In genomic region chr4:141108196-141108732, GRCm38 (mm10) we compare ENCODE assay signal across 18 mouse cellular contexts. TPM values are rescaled to one million over a fixed set of nuclear protein-coding genes. Genes with fewer than 3 reads are reported as not detected.
DNase-seq lines count a peak whose midpoint lies in the region; ATAC-seq and TF ChIP-seq lines count a peak whose summit lies in the region.
"Had no signal": no experiment of that assay in that cellular context is flagged by ENCODE, and none has a peak within 500 bp of the region (broad histone marks: within the 10 kb centered on the region; RNA-seq: fewer than 3 reads in every experiment).

No protein-coding gene starts in this region.

- no peak for DNase-seq in heart, adult 2 months
- peak; percentile 67 for DNase-seq in kidney, postnatal 0 days (ENCODE audit: low spot score)
- no peak for DNase-seq in kidney, adult 2 months
- peak; percentile 42 for DNase-seq in embryonic facial prominence, embryonic 10.5 days (ENCODE audit: low spot score)
- DNase-seq in hindbrain, postnatal 0 days (ENCODE audit: low spot score) = peak; percentile 46
- DNase-seq in liver = no peak
- no peak for DNase-seq in spleen, postnatal 10 days (ENCODE audit: low spot score in 2 of 2)
- DNase-seq: adrenal gland, postnatal 25 days; gastrocnemius, postnatal 14 days; lung, adult 2 months; right cerebral cortex, adult 18-20 months had no signal

- H3K9ac ChIP-seq in heart, embryonic 12.5 days = no peak overlapping the region
- no peak overlapping the region for H3K9ac ChIP-seq in heart, adult 2 months (ENCODE audit: low read depth, low read length)
- no peak overlapping the region for H3K9ac ChIP-seq in kidney, postnatal 0 days (ENCODE audit: low read depth, low read length)
- H3K9ac ChIP-seq in hindbrain, postnatal 0 days (replicated peaks; ENCODE audit: low read length) = no peak overlapping the region
- H3K9ac ChIP-seq: intestine, embryonic 15.5 days; neural tube, embryonic 12.5 days had no signal

- no peak for TF ChIP-seq POLR2A in heart, adult 2 months (IDR thresholded peaks at IDR 0.05; ENCODE audit: insufficient read depth, low read depth, low read length)
- TF ChIP-seq POLR2A in kidney, adult 2 months (IDR thresholded peaks at IDR 0.05; ENCODE audit: low read depth, low read length) = no peak

- 0 out of 2 replicates have a peak, but pooled peaks cover 4% of the 10 kb centered on the region for H3K9me3 ChIP-seq in heart, embryonic 12.5 days (replicated peaks)
- no peaks in the 10 kb centered on the region for H3K9me3 ChIP-seq in kidney, postnatal 0 days (replicated peaks; ENCODE audit: low read length)
- H3K9me3 ChIP-seq in embryonic facial prominence, embryonic 10.5 days = peaks cover 6% of the 10 kb centered on the region; the same call in 1 of the 2 replicates
- no peaks in the 10 kb centered on the region for H3K9me3 ChIP-seq in hindbrain, postnatal 0 days (ENCODE audit: low read length)
- H3K9me3 ChIP-seq: intestine, embryonic 15.5 days; neural tube, embryonic 12.5 days had no signal

- intact Hi-C loops in heart, adult 2 months (cut with DNase I) = no loop called here

- no peak for TF ChIP-seq EP300 in heart, adult 2 months (IDR thresholded peaks at IDR 0.05; ENCODE audit: insufficient read depth, low read depth, low read length)

- H3K36me3 ChIP-seq in heart, embryonic 12.5 days = peaks cover 33% of the 10 kb centered on the region
- no peaks in the 10 kb centered on the region for H3K36me3 ChIP-seq in heart, adult 2 months (ENCODE audit: control insufficient read depth, insufficient read depth, low read length)
- 0 out of 2 replicates have a peak, but pooled peaks cover 15% of the 10 kb centered on the region for H3K36me3 ChIP-seq in kidney, postnatal 0 days (ENCODE audit: insufficient read depth, low read length)
- H3K36me3 ChIP-seq in kidney, adult 2 months (ENCODE audit: control insufficient read depth, insufficient read depth, low read length) = no peaks in the 10 kb centered on the region
- peaks cover 39% of the 10 kb centered on the region for H3K36me3 ChIP-seq in embryonic facial prominence, embryonic 10.5 days (replicated peaks)
- peaks cover 3% of the 10 kb centered on the region; the same call in 1 of the 2 replicates for H3K36me3 ChIP-seq in hindbrain, postnatal 0 days (ENCODE audit: insufficient read depth, low read length)

- H3K4me1 ChIP-seq in heart, embryonic 12.5 days (replicated peaks) = peaks cover 15% of the 10 kb centered on the region
- no peaks in the 10 kb centered on the region for H3K4me1 ChIP-seq in heart, adult 2 months (ENCODE audit: control insufficient read depth, insufficient read depth, low read length)
- H3K4me1 ChIP-seq in kidney, postnatal 0 days (replicated peaks; ENCODE audit: insufficient read depth, low read length) = no peaks in the 10 kb centered on the region
- H3K4me1 ChIP-seq in kidney, adult 2 months (ENCODE audit: control insufficient read depth, insufficient read depth, low read length) = no peaks in the 10 kb centered on the region
- H3K4me1 ChIP-seq in embryonic facial prominence, embryonic 10.5 days = peaks cover 8% of the 10 kb centered on the region
- no peaks in the 10 kb centered on the region for H3K4me1 ChIP-seq in hindbrain, postnatal 0 days (ENCODE audit: insufficient read depth, low read length)
- H3K4me1 ChIP-seq: intestine, embryonic 15.5 days; neural tube, embryonic 12.5 days had no signal

- no peak overlapping the region for H3K4me3 ChIP-seq in heart, embryonic 12.5 days
- H3K4me3 ChIP-seq in heart, adult 2 months = no peak overlapping the region
- no peak overlapping the region for H3K4me3 ChIP-seq in kidney, postnatal 0 days (replicated peaks; ENCODE audit: low read depth, low read length)
- no peak overlapping the region for H3K4me3 ChIP-seq in kidney, adult 2 months (ENCODE audit: insufficient read depth, low read depth, low read length)
- no peak overlapping the region for H3K4me3 ChIP-seq in embryonic facial prominence, embryonic 10.5 days
- H3K4me3 ChIP-seq in hindbrain, postnatal 0 days (ENCODE audit: low read length) = no peak overlapping the region
- H3K4me3 ChIP-seq: intestine, embryonic 15.5 days; neural tube, embryonic 12.5 days had no signal

- 16% methylated on average over 10 of the region's 10 CpGs for WGBS in heart, embryonic 12.5 days
- WGBS in heart, adult 2 months = 17% methylated on average over 10 of the region's 10 CpGs
- 33% methylated on average over 10 of the region's 10 CpGs for WGBS in kidney, postnatal 0 days
- WGBS in kidney, adult 2 months = 41% methylated on average over 10 of the region's 10 CpGs
- 30% methylated on average over 10 of the region's 10 CpGs for WGBS in embryonic facial prominence, embryonic 10.5 days
- WGBS in hindbrain, postnatal 0 days = 33% methylated on average over 10 of the region's 10 CpGs

- H3K27me3 ChIP-seq in heart, embryonic 12.5 days (replicated peaks) = 0 out of 2 replicates have a peak, but pooled peaks cover 6% of the 10 kb centered on the region
- H3K27me3 ChIP-seq in heart, adult 2 months (ENCODE audit: control insufficient read depth, insufficient read depth, low read length) = no peaks in the 10 kb centered on the region
- no peaks in the 10 kb centered on the region for H3K27me3 ChIP-seq in kidney, postnatal 0 days (ENCODE audit: insufficient read depth, low read length)
- H3K27me3 ChIP-seq in kidney, adult 2 months (replicated peaks; ENCODE audit: control insufficient read depth, insufficient read depth, low read length) = no peaks in the 10 kb centered on the region
- H3K27me3 ChIP-seq in embryonic facial prominence, embryonic 10.5 days (replicated peaks; ENCODE audit: low read depth, poor library complexity, severe bottlenecking) = no peaks in the 10 kb centered on the region
- H3K27me3 ChIP-seq in hindbrain, postnatal 0 days (ENCODE audit: insufficient read depth, low read length) = no peaks in the 10 kb centered on the region
- H3K27me3 ChIP-seq: intestine, embryonic 15.5 days; neural tube, embryonic 12.5 days had no signal

- 0 out of 2 replicates have a peak, but pooled peaks have one; percentile 30 for ATAC-seq in heart, embryonic 12.5 days (ENCODE audit: insufficient number of reproducible peaks, low FRiP score)
- no peak for ATAC-seq in kidney, postnatal 0 days (replicated peaks; ENCODE audit: low FRiP score, low read depth)
- ATAC-seq in hindbrain, postnatal 0 days = no peak
- ATAC-seq: intestine, embryonic 15.5 days had no signal

- no peaks in the 10 kb centered on the region for H3K79me2 ChIP-seq in heart, adult 2 months (replicated peaks; ENCODE audit: control insufficient read depth, insufficient read depth, low read length)

- TF ChIP-seq CTCF in heart, adult 2 months (IDR thresholded peaks at IDR 0.05) = no peak
- no peak for TF ChIP-seq CTCF in kidney, postnatal 0 days (IDR thresholded peaks at IDR 0.05; ENCODE audit: low read depth)
- no peak for TF ChIP-seq CTCF in kidney, adult 2 months (conservative IDR thresholded peaks at IDR 0.05; ENCODE audit: insufficient read depth, insufficient read length, low read depth, low read length)
- no peak for TF ChIP-seq CTCF in hindbrain, postnatal 0 days (IDR thresholded peaks at IDR 0.05; ENCODE audit: low read depth)

- no peak overlapping the region for H3K4me2 ChIP-seq in heart, embryonic 12.5 days
- H3K4me2 ChIP-seq in kidney, postnatal 0 days (ENCODE audit: low read length) = no peak overlapping the region
- no peak overlapping the region for H3K4me2 ChIP-seq in hindbrain, postnatal 0 days (ENCODE audit: low read depth, low read length)
- H3K4me2 ChIP-seq: intestine, embryonic 15.5 days; midbrain, embryonic 11.5 days; neural tube, embryonic 12.5 days had no signal

- peak overlapping the region; percentile 56 for H3K27ac ChIP-seq in heart, embryonic 12.5 days (ENCODE audit: poor library complexity, severe bottlenecking)
- no peak overlapping the region for H3K27ac ChIP-seq in heart, adult 2 months
- no peak overlapping the region for H3K27ac ChIP-seq in kidney, postnatal 0 days
- H3K27ac ChIP-seq in kidney, adult 2 months (ENCODE audit: insufficient read depth, low read depth, low read length) = no peak overlapping the region
- H3K27ac ChIP-seq in embryonic facial prominence, embryonic 10.5 days (replicated peaks) = no peak overlapping the region
- no peak overlapping the region; the same call in 1 of the 2 replicates for H3K27ac ChIP-seq in hindbrain, postnatal 0 days
- H3K27ac ChIP-seq: intestine, embryonic 15.5 days; neural tube, embryonic 12.5 days had no signal

RNA-seq across cellular contexts. Expression of gene Spata21, which starts 20.1 kb away (rescaled TPM):
- polyA plus RNA-seq in heart, embryonic 12.5 days (2016; fragmentation: Nextera tagmentation; extraction: Ambion mirVana) = not detected in 2 replicates
- total RNA-seq in heart, adult 2 months (2021) = not detected
- 0.16 and 0.20 TPM in 2 replicates for polyA plus RNA-seq in heart, adult 2 months (2012; rRNA removed)
- 0.54 and 0.55 TPM in 2 replicates for polyA plus RNA-seq in kidney, postnatal 0 days (2015; fragmentation: Nextera tagmentation; extraction: Ambion mirVana)
- polyA plus RNA-seq in kidney, adult 2 months (2012; rRNA removed) = 0.03 and 0.26 TPM in 2 replicates
- 0.05 and 0.11 TPM in 2 replicates for polyA plus RNA-seq in embryonic facial prominence, embryonic 10.5 days (2016; fragmentation: Nextera tagmentation; extraction: Ambion mirVana)
- total RNA-seq in hindbrain, postnatal 0 days (2014; rRNA removed) = 0.37 and 0.90 TPM in 2 replicates
- 0.84 and 1.6 TPM in 2 replicates for polyA plus RNA-seq in hindbrain, postnatal 0 days (2015; fragmentation: Nextera tagmentation; extraction: Ambion mirVana)
- total RNA-seq: adrenal gland, postnatal 25 days; gastrocnemius, postnatal 14 days; MEL had no signal
- polyA plus RNA-seq: C2C12; intestine, embryonic 15.5 days; lung, adult 2 months; midbrain, embryonic 11.5 days; spleen, adult 2 months had no signal

RNA-seq across cellular contexts. Expression of gene Necap2, which starts 30.1 kb away (rescaled TPM):
- polyA plus RNA-seq in heart, embryonic 12.5 days (2016; fragmentation: Nextera tagmentation; extraction: Ambion mirVana) = 43.2 and 44.3 TPM in 2 replicates
- total RNA-seq in heart, adult 2 months (2021) = 10 to 100 TPM; 13.9 to 14.9 TPM
- polyA plus RNA-seq in heart, adult 2 months (2012; rRNA removed) = 21.2 and 24.5 TPM in 2 replicates
- polyA plus RNA-seq in kidney, postnatal 0 days (2015; fragmentation: Nextera tagmentation; extraction: Ambion mirVana) = 87.6 and 93.1 TPM in 2 replicates
- polyA plus RNA-seq in kidney, adult 2 months (2012; rRNA removed) = 60.3 and 64.9 TPM in 2 replicates
- polyA plus RNA-seq in embryonic facial prominence, embryonic 10.5 days (2016; fragmentation: Nextera tagmentation; extraction: Ambion mirVana) = 65.6 and 69.4 TPM in 2 replicates
- total RNA-seq in hindbrain, postnatal 0 days (2014; rRNA removed) = 52.5 and 67.5 TPM in 2 replicates
- 51.5 and 51.8 TPM in 2 replicates for polyA plus RNA-seq in hindbrain, postnatal 0 days (2015; fragmentation: Nextera tagmentation; extraction: Ambion mirVana)

RNA-seq across cellular contexts. Expression of gene Szrd1, which starts 31.3 kb away (rescaled TPM):
- polyA plus RNA-seq in heart, embryonic 12.5 days (2016; fragmentation: Nextera tagmentation; extraction: Ambion mirVana) = 32.9 and 33.4 TPM in 2 replicates
- total RNA-seq in heart, adult 2 months (2021) = 100 to 1,000 TPM in 1 of 2 experiments, 10 to 100 TPM in 1; 90.0 to 106 TPM
- 32.1 and 33.1 TPM in 2 replicates for polyA plus RNA-seq in heart, adult 2 months (2012; rRNA removed)
- 38.0 and 40.4 TPM in 2 replicates for polyA plus RNA-seq in kidney, postnatal 0 days (2015; fragmentation: Nextera tagmentation; extraction: Ambion mirVana)
- polyA plus RNA-seq in kidney, adult 2 months (2012; rRNA removed) = 59.3 and 60.3 TPM in 2 replicates
- 37.4 and 39.0 TPM in 2 replicates for polyA plus RNA-seq in embryonic facial prominence, embryonic 10.5 days (2016; fragmentation: Nextera tagmentation; extraction: Ambion mirVana)
- 58.7 and 68.8 TPM in 2 replicates for total RNA-seq in hindbrain, postnatal 0 days (2014; rRNA removed)
- 16.5 and 17.0 TPM in 2 replicates for polyA plus RNA-seq in hindbrain, postnatal 0 days (2015; fragmentation: Nextera tagmentation; extraction: Ambion mirVana)

RNA-seq across cellular contexts. Expression of gene Fbxo42, which starts 39.4 kb away (rescaled TPM):
- polyA plus RNA-seq in heart, embryonic 12.5 days (2016; fragmentation: Nextera tagmentation; extraction: Ambion mirVana) = 18.2 and 20.0 TPM in 2 replicates
- total RNA-seq in heart, adult 2 months (2021) = 10 to 100 TPM in 1 of 2 experiments, 1 to 10 TPM in 1; 9.0 to 11.3 TPM
- 7.6 and 11.9 TPM in 2 replicates for polyA plus RNA-seq in heart, adult 2 months (2012; rRNA removed)
- polyA plus RNA-seq in kidney, postnatal 0 days (2015; fragmentation: Nextera tagmentation; extraction: Ambion mirVana) = 14.6 and 16.1 TPM in 2 replicates
- 11.7 and 13.0 TPM in 2 replicates for polyA plus RNA-seq in kidney, adult 2 months (2012; rRNA removed)
- polyA plus RNA-seq in embryonic facial prominence, embryonic 10.5 days (2016; fragmentation: Nextera tagmentation; extraction: Ambion mirVana) = 29.3 and 30.6 TPM in 2 replicates
- total RNA-seq in hindbrain, postnatal 0 days (2014; rRNA removed) = 20.8 and 22.5 TPM in 2 replicates
- 15.5 and 17.5 TPM in 2 replicates for polyA plus RNA-seq in hindbrain, postnatal 0 days (2015; fragmentation: Nextera tagmentation; extraction: Ambion mirVana)

RNA-seq across cellular contexts. Expression of gene Crocc, which starts 47.9 kb away (rescaled TPM):
- 6.3 and 6.7 TPM in 2 replicates for polyA plus RNA-seq in heart, embryonic 12.5 days (2016; fragmentation: Nextera tagmentation; extraction: Ambion mirVana)
- 1 to 10 TPM; 4.6 to 4.9 TPM for total RNA-seq in heart, adult 2 months (2021)
- polyA plus RNA-seq in heart, adult 2 months (2012; rRNA removed) = 5.1 and 8.1 TPM in 2 replicates
- polyA plus RNA-seq in kidney, postnatal 0 days (2015; fragmentation: Nextera tagmentation; extraction: Ambion mirVana) = 5.9 and 7.8 TPM in 2 replicates
- 34.7 and 41.8 TPM in 2 replicates for polyA plus RNA-seq in kidney, adult 2 months (2012; rRNA removed)
- 11.0 and 11.3 TPM in 2 replicates for polyA plus RNA-seq in embryonic facial prominence, embryonic 10.5 days (2016; fragmentation: Nextera tagmentation; extraction: Ambion mirVana)
- total RNA-seq in hindbrain, postnatal 0 days (2014; rRNA removed) = 18.7 and 19.7 TPM in 2 replicates
- 3.8 and 3.9 TPM in 2 replicates for polyA plus RNA-seq in hindbrain, postnatal 0 days (2015; fragmentation: Nextera tagmentation; extraction: Ambion mirVana)

Comparison
In these comparisons a context has a peak if more than half of its experiments do, and no peak if none do; other contexts are left out.
1. DNase-seq: peak in kidney, postnatal 0 days (single experiment), embryonic facial prominence, embryonic 10.5 days (single experiment) and hindbrain, postnatal 0 days (single experiment); none in heart, adult 2 months (0 of 2), kidney, adult 2 months (single experiment), liver (single experiment) and spleen, postnatal 10 days (0 of 2).